Mouse (Mus musculus): ENCODE measurements around the gene Gm4744. TPM values are rescaled to one million over a fixed set of nuclear protein-coding genes. Genes with fewer than 3 reads are reported as not detected.
"Not testable (repeated sequence)": the region's sequence is repeated elsewhere in the genome, so short reads cannot be mapped to it uniquely, and the experiment has no call there.

The Gm4744 gene
- not detected in 2 replicates for polyA plus RNA-seq (2012; rRNA removed)

DNA sequence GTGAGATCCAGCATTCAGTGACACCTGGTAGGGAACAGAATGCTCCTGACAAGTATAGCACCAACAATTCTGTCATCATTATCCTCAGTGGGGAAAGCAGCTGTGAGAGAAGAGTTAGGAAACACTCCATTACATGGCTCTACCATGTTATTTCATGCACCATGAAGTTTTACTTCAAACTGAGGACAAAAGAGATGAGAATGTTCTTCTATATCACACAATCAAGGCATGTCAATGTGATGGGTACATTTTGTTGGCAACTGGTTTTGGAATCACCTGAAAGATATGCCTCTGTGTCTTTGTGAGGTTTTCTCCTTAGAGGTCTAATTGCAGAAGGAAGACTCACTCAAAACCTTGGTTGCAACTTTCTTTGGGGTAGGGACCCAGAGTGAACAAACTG, at the start of gene Gm4744:
Gene Gm4744, minus strand, starts transcription at position 101 of the 400 bp plus-strand sequence.
- TF ChIP-seq CTCF (IDR thresholded peaks at IDR 0.05; ENCODE audit: borderline replicate concordance, control insufficient read depth, extremely low read depth, insufficient read depth, low read length, poor library complexity) (no peak), POLR2A (IDR thresholded peaks at IDR 0.05; ENCODE audit: control insufficient read depth, extremely low read depth, insufficient read depth, low read length, poor library complexity) (no peak)
- Histone ChIP-seq H3K4me3 (ENCODE audit: control insufficient read depth, insufficient read depth, low read length) (no peak within 1 kb of the TSS), H3K27ac (ENCODE audit: control insufficient read depth, insufficient read depth, low read length) (no peak within 1 kb of the TSS), H3K4me1 (replicated peaks; ENCODE audit: control insufficient read depth, insufficient read depth, low read length) (no peaks in the 10 kb centered on the region), H3K36me3 (ENCODE audit: control insufficient read depth, insufficient read depth, low read length) (no peaks in the 10 kb centered on the region), H3K27me3 (ENCODE audit: control insufficient read depth, insufficient read depth, low read length) (no peaks in the 10 kb centered on the region)
- DNase-seq = no peak

DNA sequence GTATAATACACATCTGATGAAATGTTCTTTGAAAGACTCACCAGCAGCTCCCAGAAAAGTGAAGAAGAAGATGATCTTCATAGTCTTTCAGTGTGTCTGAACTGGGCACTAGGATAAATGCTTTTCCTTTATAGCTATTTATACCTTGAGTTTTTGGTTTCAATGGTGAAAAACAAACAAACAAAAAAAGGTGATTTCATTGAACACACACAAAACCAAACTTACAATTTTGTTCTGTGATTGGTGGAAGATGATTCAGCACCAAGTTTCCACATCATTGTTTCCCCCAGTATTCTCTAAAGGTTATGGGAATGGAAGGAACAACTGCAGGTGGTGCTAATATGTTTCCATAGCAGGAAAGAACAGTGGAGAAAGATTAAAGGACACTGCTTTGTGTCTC, 47.7 kb upstream of the Gm4744 start, which contains the start of gene Gm2663:
Gene Gm2663, minus strand, starts transcription at position 101 of the 400 bp plus-strand sequence.
- not testable (repeated sequence) for H3K27ac ChIP-seq (ENCODE audit: control insufficient read depth, insufficient read depth, low read length); H3K4me3 ChIP-seq (ENCODE audit: control insufficient read depth, insufficient read depth, low read length); DNase-seq; H3K36me3 ChIP-seq (ENCODE audit: control insufficient read depth, insufficient read depth, low read length); H3K27me3 ChIP-seq (ENCODE audit: control insufficient read depth, insufficient read depth, low read length); H3K4me1 ChIP-seq (replicated peaks; ENCODE audit: control insufficient read depth, insufficient read depth, low read length)

DNA sequence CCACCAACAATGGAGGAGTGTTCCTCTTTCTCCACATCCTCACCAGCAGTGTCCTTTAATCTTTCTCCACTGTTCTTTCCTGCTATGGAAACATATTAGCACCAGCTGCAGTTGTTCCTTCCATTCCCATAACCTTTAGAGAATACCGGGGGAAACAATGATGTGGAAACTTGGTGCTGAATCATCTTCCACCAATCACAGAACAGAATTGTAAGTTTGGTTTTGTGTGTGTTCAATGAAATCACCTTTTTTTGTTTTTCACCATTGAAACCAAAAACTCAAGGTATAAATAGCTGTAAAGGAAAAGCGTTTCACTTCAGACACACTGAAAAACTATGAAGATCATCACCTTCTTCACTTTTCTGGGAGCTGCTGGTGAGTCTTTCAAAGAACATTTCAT, 12.8 kb upstream of the Gm4744 start, which contains the start of gene 1810009J06Rik:
Gene 1810009J06Rik, plus strand, starts transcription at position 301 of the 400 bp plus-strand sequence.
- H3K36me3 ChIP-seq (ENCODE audit: control insufficient read depth, insufficient read depth, low read length); H3K27ac ChIP-seq (ENCODE audit: control insufficient read depth, insufficient read depth, low read length); H3K27me3 ChIP-seq (ENCODE audit: control insufficient read depth, insufficient read depth, low read length); DNase-seq; H3K4me3 ChIP-seq (ENCODE audit: control insufficient read depth, insufficient read depth, low read length); H3K4me1 ChIP-seq (replicated peaks; ENCODE audit: control insufficient read depth, insufficient read depth, low read length): not testable (repeated sequence)
- 98% methylated on average over 2 of the region's 2 CpGs for WGBS

DNA sequence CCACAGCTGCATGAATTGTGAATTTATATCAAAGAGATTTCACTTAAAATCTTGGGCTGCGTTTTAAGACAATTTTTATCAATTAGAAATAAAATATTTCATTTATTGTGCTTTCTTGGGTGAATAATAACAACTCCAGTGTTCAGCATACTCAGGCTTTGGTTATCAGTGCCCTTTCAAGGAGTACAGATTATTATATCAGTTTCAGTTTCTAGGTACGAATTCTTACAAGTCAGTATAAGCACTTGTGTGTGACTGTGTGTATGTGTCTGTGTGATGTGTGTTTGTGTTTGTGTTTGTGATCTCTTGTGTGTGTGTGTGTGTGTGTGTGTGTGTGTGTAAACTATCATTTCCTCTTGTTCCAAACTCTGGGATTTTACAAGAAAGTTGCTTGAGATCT, 2.0 kb upstream of the Gm4744 start:
- H3K27ac ChIP-seq (ENCODE audit: control insufficient read depth, insufficient read depth, low read length) = no peak overlapping the region
- no peaks in the 10 kb centered on the region for H3K27me3 ChIP-seq (ENCODE audit: control insufficient read depth, insufficient read depth, low read length)
- H3K36me3 ChIP-seq (ENCODE audit: control insufficient read depth, insufficient read depth, low read length) = no peaks in the 10 kb centered on the region
- no peak for DNase-seq
- H3K4me3 ChIP-seq (ENCODE audit: control insufficient read depth, insufficient read depth, low read length) = no peak overlapping the region
- TF ChIP-seq CTCF (IDR thresholded peaks at IDR 0.05; ENCODE audit: borderline replicate concordance, control insufficient read depth, extremely low read depth, insufficient read depth, low read length, poor library complexity) (no peak), POLR2A (IDR thresholded peaks at IDR 0.05; ENCODE audit: control insufficient read depth, extremely low read depth, insufficient read depth, low read length, poor library complexity) (no peak)
- no peaks in the 10 kb centered on the region for H3K4me1 ChIP-seq (replicated peaks; ENCODE audit: control insufficient read depth, insufficient read depth, low read length)
- WGBS = 92% methylated on average over 2 of the region's 2 CpGs

DNA sequence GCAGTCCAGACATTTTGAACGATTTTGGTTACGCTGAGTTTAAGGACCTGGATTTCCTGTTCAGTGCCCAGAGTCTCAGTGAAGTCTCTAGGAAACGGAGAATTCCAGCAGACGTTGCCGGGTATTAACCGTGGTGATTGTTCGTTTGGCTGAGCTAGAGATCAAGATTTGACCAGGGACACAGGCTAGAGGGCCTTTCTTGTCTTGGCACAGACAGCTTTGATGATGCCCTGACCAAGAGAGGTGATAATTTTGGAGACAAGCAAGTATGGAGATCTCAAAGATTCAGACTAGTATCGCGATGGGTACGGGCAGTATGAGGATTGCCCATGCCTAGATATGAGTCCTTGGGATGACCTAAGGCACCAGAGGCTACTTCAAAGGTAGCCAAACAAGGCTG, 11.2 kb downstream of the Gm4744 start, which contains the start of gene 1700074P13Rik:
Gene 1700074P13Rik, minus strand, starts transcription at position 101 of the 400 bp plus-strand sequence.
- Histone ChIP-seq H3K27me3 (ENCODE audit: control insufficient read depth, insufficient read depth, low read length) (no peaks in the 10 kb centered on the region), H3K4me3 (ENCODE audit: control insufficient read depth, insufficient read depth, low read length) (no peak within 1 kb of the TSS), H3K27ac (ENCODE audit: control insufficient read depth, insufficient read depth, low read length) (no peak within 1 kb of the TSS), H3K4me1 (replicated peaks; ENCODE audit: control insufficient read depth, insufficient read depth, low read length) (no peaks in the 10 kb centered on the region), H3K36me3 (ENCODE audit: control insufficient read depth, insufficient read depth, low read length) (no peaks in the 10 kb centered on the region)
- DNase-seq = no peak
- TF ChIP-seq CTCF (IDR thresholded peaks at IDR 0.05; ENCODE audit: borderline replicate concordance, control insufficient read depth, extremely low read depth, insufficient read depth, low read length, poor library complexity) (no peak), POLR2A (IDR thresholded peaks at IDR 0.05; ENCODE audit: control insufficient read depth, extremely low read depth, insufficient read depth, low read length, poor library complexity) (no peak)
- 96% methylated on average over 10 of the region's 10 CpGs for WGBS

DNA sequence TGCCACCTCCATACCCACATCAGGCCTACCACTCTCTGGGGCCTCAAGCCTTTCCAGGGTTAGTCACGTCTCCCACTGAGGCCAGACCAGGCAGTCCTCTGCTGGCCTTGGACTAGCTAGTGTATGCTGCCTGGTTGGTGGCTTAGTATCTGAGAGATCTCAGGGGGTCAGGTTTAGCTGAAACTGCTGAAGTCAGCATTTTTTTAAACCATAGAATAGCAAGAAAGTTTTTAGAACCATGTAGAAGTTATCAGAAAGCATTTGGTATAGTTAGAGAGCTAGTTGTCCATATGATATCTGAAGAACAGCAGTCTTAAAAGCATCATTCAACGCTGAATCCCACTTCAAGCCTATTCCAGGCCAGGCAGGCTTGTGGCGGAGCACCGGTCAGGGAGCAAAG, 31.7 kb downstream of the Gm4744 start:
- DNase-seq = no peak
- TF ChIP-seq POLR2A (IDR thresholded peaks at IDR 0.05; ENCODE audit: control insufficient read depth, extremely low read depth, insufficient read depth, low read length, poor library complexity) = no peak
- TF ChIP-seq CTCF (IDR thresholded peaks at IDR 0.05; ENCODE audit: borderline replicate concordance, control insufficient read depth, extremely low read depth, insufficient read depth, low read length, poor library complexity) = no peak
- Histone ChIP-seq H3K36me3 (ENCODE audit: control insufficient read depth, insufficient read depth, low read length) (no peaks in the 10 kb centered on the region), H3K4me1 (replicated peaks; ENCODE audit: control insufficient read depth, insufficient read depth, low read length) (no peaks in the 10 kb centered on the region), H3K4me3 (ENCODE audit: control insufficient read depth, insufficient read depth, low read length) (no peak overlapping the region), H3K27ac (ENCODE audit: control insufficient read depth, insufficient read depth, low read length) (no peak overlapping the region), H3K27me3 (ENCODE audit: control insufficient read depth, insufficient read depth, low read length) (no peaks in the 10 kb centered on the region)
- 95% methylated on average over 4 of the region's 4 CpGs for WGBS

DNA sequence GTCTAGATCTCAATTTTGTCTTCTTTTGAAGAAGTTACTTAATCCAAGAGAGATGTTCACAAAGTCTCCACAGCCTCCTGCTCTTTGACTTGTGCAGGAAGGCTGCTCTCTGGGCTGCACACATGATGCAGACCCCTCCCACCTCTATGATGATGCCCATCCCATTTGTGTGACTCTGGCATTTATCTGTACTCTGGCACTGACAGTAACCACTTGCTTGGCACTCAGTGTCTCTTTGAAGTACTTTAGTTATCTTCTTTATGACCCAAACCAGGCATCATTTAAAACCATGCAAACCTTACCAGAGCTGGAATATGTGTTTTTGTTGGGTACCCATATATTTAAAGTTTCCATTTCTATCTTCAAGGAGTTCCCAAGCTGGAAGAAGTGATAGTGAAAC, 51.4 kb downstream of the Gm4744 start, which contains the start of gene Prss58:
Gene Prss58, minus strand, starts transcription at position 101 of the 400 bp plus-strand sequence.
- TF ChIP-seq POLR2A (IDR thresholded peaks at IDR 0.05; ENCODE audit: control insufficient read depth, extremely low read depth, insufficient read depth, low read length, poor library complexity) (no peak), CTCF (IDR thresholded peaks at IDR 0.05; ENCODE audit: borderline replicate concordance, control insufficient read depth, extremely low read depth, insufficient read depth, low read length, poor library complexity) (no peak)
- Histone ChIP-seq H3K4me1 (replicated peaks; ENCODE audit: control insufficient read depth, insufficient read depth, low read length) (no peaks in the 10 kb centered on the region), H3K36me3 (ENCODE audit: control insufficient read depth, insufficient read depth, low read length) (no peaks in the 10 kb centered on the region), H3K4me3 (ENCODE audit: control insufficient read depth, insufficient read depth, low read length) (no peak within 1 kb of the TSS), H3K27me3 (ENCODE audit: control insufficient read depth, insufficient read depth, low read length) (no peaks in the 10 kb centered on the region), H3K27ac (ENCODE audit: control insufficient read depth, insufficient read depth, low read length) (no peak within 1 kb of the TSS)
- DNase-seq = no peak

Other genes starting within 250 kb of the Gm4744 start
- gene Moxd2, start 64.4 kb downstream of the Gm4744 start, polyA plus RNA-seq (2012; rRNA removed) = 0.14 and 0.15 TPM in 2 replicates
- gene Prss58, start 51.5 kb downstream of the Gm4744 start, polyA plus RNA-seq (2012; rRNA removed) = not detected in 2 replicates
- gene 1700074P13Rik, start 11.3 kb downstream of the Gm4744 start, polyA plus RNA-seq (2012; rRNA removed) = not detected in 2 replicates
- not detected in 2 replicates for gene 1810009J06Rik, start 12.9 kb upstream of the Gm4744 start, polyA plus RNA-seq (2012; rRNA removed)
- not detected in 2 replicates for gene Gm2663, start 47.6 kb upstream of the Gm4744 start, polyA plus RNA-seq (2012; rRNA removed)
- gene 2210010C04Rik, start 83.6 kb upstream of the Gm4744 start, polyA plus RNA-seq (2012; rRNA removed) = 0.27 TPM in 2 replicates

Data from thymus, adult 2 months (tissue).